Mouse (Mus musculus) C2C12 (cell line): ENCODE measurements at regions not wholly inside any gene's neighbourhood (a gene's known extent, or its start where the extent isn't known, plus 50 kb on each side); places are given as distances from the start of the nearest gene placed in this dataset.

Experiments
- CTCF ChIP-seq: IDR thresholded peaks from one replicate; pipeline ENCODE4 v1.5.1; 2011; ENCODE audit not compliant: control insufficient read depth, insufficient read depth, insufficient read length
- MAX ChIP-seq: IDR thresholded peaks from one replicate; pipeline ENCODE4 v1.6.1; 2011; ENCODE audit warnings: mild to moderate bottlenecking, control low read depth
- MYOD1 ChIP-seq: IDR thresholded peaks from one replicate; pipeline ENCODE4 v1.6.1; 2011; ENCODE audit warnings: low read depth; ENCODE audit not compliant: control insufficient read depth, insufficient read length

DNA sequence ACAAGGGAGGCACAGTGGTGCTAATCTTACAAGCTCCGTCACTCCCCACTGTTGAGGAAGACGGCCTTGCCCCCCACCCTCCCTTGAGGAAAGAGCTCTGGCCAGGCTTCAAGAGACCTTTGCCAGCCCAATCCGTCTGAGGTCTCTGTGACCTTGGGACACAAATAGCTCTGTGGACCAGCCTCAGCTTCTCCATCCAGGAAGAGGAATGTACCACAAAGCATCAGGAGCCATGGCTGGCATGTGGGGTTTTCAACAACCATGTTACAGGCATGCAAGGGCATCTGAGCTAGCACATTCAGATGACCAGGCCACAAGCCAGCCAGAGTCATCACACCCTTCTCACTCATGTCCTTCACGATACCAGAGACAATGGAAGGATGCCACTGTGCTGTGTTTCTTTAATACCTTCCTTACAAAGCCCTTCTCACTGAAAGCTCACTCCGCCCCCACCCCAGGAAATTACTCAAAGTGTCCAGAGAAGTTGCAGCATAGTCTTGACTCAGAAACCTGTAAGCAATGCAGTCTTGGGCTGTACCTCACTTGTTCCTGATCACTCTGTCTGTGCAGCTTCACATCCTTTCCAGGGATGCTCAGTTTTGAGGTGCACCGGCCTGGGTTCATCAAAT, 148.8 kb upstream of the Rreb1 start:
- no peak for TF ChIP-seq CTCF
- TF ChIP-seq MAX: no peak
- TF ChIP-seq MYOD1: no peak
